Mouse (Mus musculus): ENCODE measurements at regions not wholly inside any gene's neighbourhood (a gene's known extent, or its start where the extent isn't known, plus 50 kb on each side); places are given as distances from the start of the nearest gene placed in this dataset.

DNA sequence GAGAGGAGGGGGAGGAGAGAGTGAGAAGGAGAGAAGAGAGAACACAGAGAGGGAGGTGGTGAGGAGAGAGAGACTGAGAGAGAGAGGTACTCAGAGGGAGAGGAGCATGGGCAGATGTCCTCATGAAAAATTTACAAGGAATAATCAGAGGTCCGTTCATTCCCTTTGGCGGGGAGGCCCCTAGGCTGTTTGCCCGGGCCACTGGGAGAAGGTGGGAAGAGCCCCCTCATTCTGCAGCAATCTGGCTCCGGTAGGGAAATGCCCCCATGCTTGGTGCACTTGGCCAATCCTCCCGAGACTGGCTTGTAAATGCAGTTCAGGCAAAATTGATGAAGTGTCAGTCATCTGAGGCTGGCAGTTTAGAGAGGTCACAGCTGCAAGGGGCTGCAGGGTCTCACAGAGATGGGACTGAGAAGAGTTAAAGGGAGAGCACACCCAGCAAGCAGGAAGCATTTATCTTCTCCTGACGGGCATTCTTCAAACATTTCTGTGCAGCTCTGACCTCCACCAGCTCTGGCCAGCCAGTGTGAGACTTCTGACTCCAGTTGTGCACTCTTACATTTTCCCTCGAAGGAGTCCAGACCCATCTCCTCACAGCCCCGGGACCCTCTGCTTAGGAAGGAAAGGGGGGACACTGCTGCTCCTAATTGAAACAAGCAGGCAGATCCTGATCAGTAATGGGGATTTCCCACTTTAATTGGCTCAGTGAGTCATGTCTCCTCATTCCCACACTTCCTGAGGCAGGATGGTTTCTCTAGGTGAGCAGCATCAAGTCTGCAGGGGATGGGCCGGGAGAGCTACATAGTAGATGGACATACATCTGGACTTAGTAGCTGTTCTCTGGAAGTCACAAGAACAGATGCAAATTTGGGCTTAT is 65.5 kb downstream of the Cmpk2 start:
- no peak for DNase-seq

DNA sequence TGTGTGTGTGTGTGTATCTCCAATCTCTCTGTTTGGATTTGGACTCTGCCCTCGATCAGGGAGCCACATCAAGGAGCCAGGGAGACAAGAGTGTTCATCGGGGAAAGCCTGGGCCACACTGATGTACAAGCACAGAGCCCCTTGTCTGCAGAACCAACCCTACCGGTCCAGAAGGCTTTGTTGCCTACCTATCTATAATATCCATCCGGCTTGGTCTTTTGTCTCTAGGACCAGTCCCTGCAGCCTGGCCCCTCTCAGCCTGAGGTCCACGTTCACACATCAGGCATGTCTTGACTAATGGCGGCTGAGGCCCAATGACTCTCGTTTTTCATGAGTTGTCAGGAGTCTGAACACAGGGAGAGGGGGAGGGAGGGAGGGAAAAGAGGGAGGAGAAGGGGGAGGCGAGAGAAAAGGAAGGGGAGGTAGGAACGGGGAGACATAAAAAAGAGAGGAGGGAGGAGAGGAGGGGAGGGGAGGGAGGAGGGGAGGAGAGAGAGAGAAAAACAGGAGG is 64.7 kb downstream of the Cmpk2 start:
- DNase-seq: no peak

- DNase-seq: peak; percentile 82
Observed at GRCm38 (mm10) chr12:26532823-26533640, 64.0 kb downstream of the Cmpk2 start.

- no peak for DNase-seq
Observed at GRCm38 (mm10) chr12:26532076-26532475, 63.1 kb downstream of the Cmpk2 start.

Measured in adrenal gland, postnatal 36 days (tissue).